ENCODE assay signal across 12 mouse cellular contexts in genomic region chr2:25177076-25177475, GRCm38 (mm10). TPM values are rescaled to one million over a fixed set of nuclear protein-coding genes. Genes with fewer than 3 reads are reported as not detected.
DNase-seq lines count a peak whose midpoint lies in the region; ATAC-seq and TF ChIP-seq lines count a peak whose summit lies in the region.
"Had no signal": no experiment of that assay in that cellular context is flagged by ENCODE, and none has a peak within 500 bp of the region (broad histone marks: within the 10 kb centered on the region; RNA-seq: fewer than 3 reads in every experiment).

No protein-coding gene starts in this region.

- H3K36me3 ChIP-seq in liver, adult 2 months (ENCODE audit: control insufficient read depth, insufficient read depth, low read length), result no peaks in the 10 kb centered on the region
- no peaks in the 10 kb centered on the region for H3K36me3 ChIP-seq in liver, postnatal 0 days (replicated peaks; ENCODE audit: insufficient read depth, low read length)
- no peaks in the 10 kb centered on the region for H3K36me3 ChIP-seq in forebrain, embryonic 13.5 days (ENCODE audit: poor library complexity, severe bottlenecking)
- H3K36me3 ChIP-seq in intestine, embryonic 15.5 days, result no peaks in the 10 kb centered on the region
- H3K36me3 ChIP-seq in neural tube, embryonic 15.5 days, result no peaks in the 10 kb centered on the region
- H3K36me3 ChIP-seq: G1E had no signal

- no peak for TF ChIP-seq CTCF in liver, adult 2 months (IDR thresholded peaks at IDR 0.05; ENCODE audit: low read depth, low read length)
- TF ChIP-seq CTCF in liver, postnatal 0 days (IDR thresholded peaks at IDR 0.05; ENCODE audit: low read depth), result no peak

- H3K4me1 ChIP-seq in liver, adult 2 months (ENCODE audit: control insufficient read depth, insufficient read depth, low read length), result no peaks in the 10 kb centered on the region
- peaks cover 44% of the 10 kb centered on the region for H3K4me1 ChIP-seq in liver, postnatal 0 days (ENCODE audit: insufficient read depth)
- H3K4me1 ChIP-seq in forebrain, embryonic 13.5 days, result peaks cover 67% of the 10 kb centered on the region
- peaks cover 75% of the 10 kb centered on the region for H3K4me1 ChIP-seq in intestine, embryonic 15.5 days (replicated peaks)
- H3K4me1 ChIP-seq in neural tube, embryonic 15.5 days, result peaks cover 58% of the 10 kb centered on the region

- peak overlapping the region; percentile 45 for H3K27ac ChIP-seq in liver, adult 2 months (replicated peaks; ENCODE audit: insufficient read depth, low read depth, low read length)
- H3K27ac ChIP-seq in liver, postnatal 0 days (ENCODE audit: low read depth), result no peak overlapping the region
- H3K27ac ChIP-seq in forebrain, embryonic 13.5 days, result peak overlapping the region; percentile 85
- peak overlapping the region; percentile 66 for H3K27ac ChIP-seq in intestine, embryonic 15.5 days
- H3K27ac ChIP-seq in neural tube, embryonic 15.5 days (replicated peaks), result peak overlapping the region; percentile 80

- no peaks in the 10 kb centered on the region for H3K79me2 ChIP-seq in liver, adult 2 months (ENCODE audit: control insufficient read depth, insufficient read depth, low read length)

- no peak overlapping the region for H3K9ac ChIP-seq in liver, adult 2 months (ENCODE audit: low read depth, low read length)
- H3K9ac ChIP-seq in liver, postnatal 0 days (replicated peaks), result no peak overlapping the region
- peak overlapping the region; percentile 51 for H3K9ac ChIP-seq in forebrain, embryonic 13.5 days
- no peak overlapping the region for H3K9ac ChIP-seq in intestine, embryonic 15.5 days
- 0 out of 2 replicates have a peak overlapping the region, but pooled peaks have one; percentile 8 for H3K9ac ChIP-seq in neural tube, embryonic 15.5 days (replicated peaks)

- no peak for DNase-seq in liver, adult 2 months (ENCODE audit: extremely low read depth, low read depth, low spot score)
- DNase-seq in liver, postnatal 0 days, result no peak
- no peak for DNase-seq in spleen, postnatal 36 days (ENCODE audit: low spot score in 2 of 2)
- no peak for DNase-seq in adrenal gland, postnatal 36 days
- DNase-seq: thymus, postnatal 25 days had no signal

- no peak overlapping the region for H3K4me3 ChIP-seq in liver, adult 2 months (ENCODE audit: insufficient read depth, low read depth, low read length)
- H3K4me3 ChIP-seq in liver, postnatal 0 days (ENCODE audit: low read depth, low read length), result no peak overlapping the region
- 0 out of 2 replicates have a peak overlapping the region, but pooled peaks have one; percentile 13 for H3K4me3 ChIP-seq in forebrain, embryonic 13.5 days
- 0 out of 2 replicates have a peak overlapping the region, but pooled peaks have one; percentile 12 for H3K4me3 ChIP-seq in intestine, embryonic 15.5 days (replicated peaks)
- H3K4me3 ChIP-seq in neural tube, embryonic 15.5 days (replicated peaks), result peak overlapping the region; percentile 12; the same call in 1 of the 2 replicates

- no peak for TF ChIP-seq POLR2A in liver, adult 2 months (IDR thresholded peaks at IDR 0.05; ENCODE audit: extremely low read depth, insufficient read depth, low read length)

- no peaks in the 10 kb centered on the region for H3K9me3 ChIP-seq in liver, postnatal 0 days (ENCODE audit: low read length)
- H3K9me3 ChIP-seq in forebrain, embryonic 13.5 days (replicated peaks), result no peaks in the 10 kb centered on the region
- H3K9me3 ChIP-seq in intestine, embryonic 15.5 days, result no peaks in the 10 kb centered on the region
- no peaks in the 10 kb centered on the region for H3K9me3 ChIP-seq in neural tube, embryonic 15.5 days (replicated peaks)

- 76% methylated on average over 4 of the region's 4 CpGs for WGBS in liver, adult 2 months
- 59% methylated on average over 4 of the region's 4 CpGs for WGBS in liver, postnatal 0 days (ENCODE audit: insufficient replicate concordance)
- WGBS in forebrain, embryonic 13.5 days, result 17% methylated on average over 4 of the region's 4 CpGs
- WGBS in intestine, embryonic 15.5 days, result 46% methylated on average over 4 of the region's 4 CpGs
- whole genome bisulfite sequencing in neural tube, embryonic 15.5 days, result 26% methylated on average over 4 of the region's 4 CpGs

- peaks cover 5% of the 10 kb centered on the region for H3K27me3 ChIP-seq in liver, adult 2 months (ENCODE audit: control insufficient read depth, insufficient read depth, low read length)
- H3K27me3 ChIP-seq in liver, postnatal 0 days (ENCODE audit: insufficient read depth, low read length), result peaks cover 28% of the 10 kb centered on the region
- no peaks in the 10 kb centered on the region for H3K27me3 ChIP-seq in forebrain, embryonic 13.5 days
- peaks cover 27% of the 10 kb centered on the region for H3K27me3 ChIP-seq in intestine, embryonic 15.5 days (replicated peaks)
- no peaks in the 10 kb centered on the region; the same call in 1 of the 2 replicates for H3K27me3 ChIP-seq in neural tube, embryonic 15.5 days (replicated peaks)

- no peak for TF ChIP-seq EP300 in liver, postnatal 0 days (IDR thresholded peaks at IDR 0.05; ENCODE audit: low read depth)

- no peak for ATAC-seq in liver, postnatal 0 days
- ATAC-seq in forebrain, embryonic 13.5 days, result no peak
- ATAC-seq in intestine, embryonic 15.5 days, result no peak
- ATAC-seq in neural tube, embryonic 15.5 days (ENCODE audit: low FRiP score), result no peak
- ATAC-seq in activated CD4-positive, CD25-positive, alpha-beta regulatory T cell, adult 4 months, result no peak

- no peak overlapping the region for H3K4me2 ChIP-seq in liver, postnatal 0 days (ENCODE audit: low read depth, low read length)
- H3K4me2 ChIP-seq in forebrain, embryonic 13.5 days, result peak overlapping the region; percentile 53
- H3K4me2 ChIP-seq in intestine, embryonic 15.5 days (replicated peaks), result peak overlapping the region; percentile 37
- peak overlapping the region; percentile 32 for H3K4me2 ChIP-seq in neural tube, embryonic 15.5 days

RNA-seq across cellular contexts. Expression of gene Nrarp, which starts 3.5 kb away (rescaled TPM):
- total RNA-seq in liver, adult 2 months (2014; rRNA removed), result 0.74 and 2.1 TPM in 2 replicates
- 1.5 and 1.6 TPM in 2 replicates for polyA plus RNA-seq in liver, adult 2 months (2012; rRNA removed)
- polyA plus RNA-seq in liver, postnatal 0 days (2015; fragmentation: Nextera tagmentation; extraction: Ambion mirVana), result 1.3 and 1.7 TPM in 2 replicates
- polyA plus RNA-seq in forebrain, embryonic 13.5 days (2015; fragmentation: Nextera tagmentation; extraction: Ambion mirVana), result 29.2 and 30.8 TPM in 2 replicates
- 14.3 and 19.3 TPM in 2 replicates for polyA plus RNA-seq in intestine, embryonic 15.5 days (2015; fragmentation: Nextera tagmentation; extraction: Ambion mirVana)
- polyA plus RNA-seq in neural tube, embryonic 15.5 days (2015; fragmentation: Nextera tagmentation; extraction: Ambion mirVana), result 15.0 and 16.8 TPM in 2 replicates
- 1 to 10 TPM in 1 of 2 experiments, under 1 TPM in 1; 0.61 to 1.2 TPM for polyA plus RNA-seq in activated CD4-positive, CD25-positive, alpha-beta regulatory T cell, adult 4 months (2017; shearing (Covaris generic))
- total RNA-seq in adrenal gland, postnatal 36 days (2021), result 1 to 10 TPM; 2.1 to 2.3 TPM
- polyA plus RNA-seq: G1E had no signal

RNA-seq across cellular contexts. Expression of gene Tor4a, which starts 19.6 kb away (rescaled TPM):
- 4.6 TPM in 2 replicates for total RNA-seq in liver, adult 2 months (2014; rRNA removed)
- polyA plus RNA-seq in liver, adult 2 months (2012; rRNA removed), result 4.3 and 7.0 TPM in 2 replicates
- 5.4 and 6.0 TPM in 2 replicates for polyA plus RNA-seq in liver, postnatal 0 days (2015; fragmentation: Nextera tagmentation; extraction: Ambion mirVana)
- polyA plus RNA-seq in forebrain, embryonic 13.5 days (2015; fragmentation: Nextera tagmentation; extraction: Ambion mirVana), result 0.66 and 0.78 TPM in 2 replicates
- polyA plus RNA-seq in intestine, embryonic 15.5 days (2015; fragmentation: Nextera tagmentation; extraction: Ambion mirVana), result 16.4 and 18.5 TPM in 2 replicates
- 1.6 and 5.9 TPM in 2 replicates for polyA plus RNA-seq in neural tube, embryonic 15.5 days (2015; fragmentation: Nextera tagmentation; extraction: Ambion mirVana)
- 10 to 100 TPM; 51.4 to 89.5 TPM for polyA plus RNA-seq in activated CD4-positive, CD25-positive, alpha-beta regulatory T cell, adult 4 months (2017; shearing (Covaris generic))
- 10 to 100 TPM; 14.0 to 24.8 TPM for total RNA-seq in adrenal gland, postnatal 36 days (2021)

RNA-seq across cellular contexts. Expression of gene Nelfb, which starts 34.2 kb away (rescaled TPM):
- total RNA-seq in liver, adult 2 months (2014; rRNA removed), result 18.4 and 19.1 TPM in 2 replicates
- polyA plus RNA-seq in liver, adult 2 months (2012; rRNA removed), result 22.4 and 27.5 TPM in 2 replicates
- polyA plus RNA-seq in liver, postnatal 0 days (2015; fragmentation: Nextera tagmentation; extraction: Ambion mirVana), result 19.3 and 22.3 TPM in 2 replicates
- polyA plus RNA-seq in forebrain, embryonic 13.5 days (2015; fragmentation: Nextera tagmentation; extraction: Ambion mirVana), result 95.4 and 104 TPM in 2 replicates
- 94.8 and 106 TPM in 2 replicates for polyA plus RNA-seq in intestine, embryonic 15.5 days (2015; fragmentation: Nextera tagmentation; extraction: Ambion mirVana)
- 101 and 105 TPM in 2 replicates for polyA plus RNA-seq in neural tube, embryonic 15.5 days (2015; fragmentation: Nextera tagmentation; extraction: Ambion mirVana)
- 10 to 100 TPM; 41.1 to 49.1 TPM for polyA plus RNA-seq in activated CD4-positive, CD25-positive, alpha-beta regulatory T cell, adult 4 months (2017; shearing (Covaris generic))
- total RNA-seq in adrenal gland, postnatal 36 days (2021), result 10 to 100 TPM; 54.8 to 57.2 TPM

RNA-seq across cellular contexts. Expression of gene Stpg3, which starts 37.4 kb away (rescaled TPM):
- not detected in 2 replicates for total RNA-seq in liver, adult 2 months (2014; rRNA removed)
- not detected in 2 replicates for polyA plus RNA-seq in liver, adult 2 months (2012; rRNA removed)
- polyA plus RNA-seq in liver, postnatal 0 days (2015; fragmentation: Nextera tagmentation; extraction: Ambion mirVana), result not detected in 2 replicates
- polyA plus RNA-seq in forebrain, embryonic 13.5 days (2015; fragmentation: Nextera tagmentation; extraction: Ambion mirVana), result not detected in 2 replicates
- polyA plus RNA-seq in intestine, embryonic 15.5 days (2015; fragmentation: Nextera tagmentation; extraction: Ambion mirVana), result not detected in 2 replicates
- not detected in 2 replicates for polyA plus RNA-seq in neural tube, embryonic 15.5 days (2015; fragmentation: Nextera tagmentation; extraction: Ambion mirVana)
- polyA plus RNA-seq in activated CD4-positive, CD25-positive, alpha-beta regulatory T cell, adult 4 months (2017; shearing (Covaris generic)), result not detected
- total RNA-seq in adrenal gland, postnatal 36 days (2021), result not detected
- total RNA-seq: G1E had no signal
- polyA plus RNA-seq: brain, embryonic 14.5 days; G1E; large intestine, adult 2 months had no signal

RNA-seq across cellular contexts. Expression of gene Fam166a, which starts 41.5 kb away (rescaled TPM):
- not detected in 2 replicates for total RNA-seq in liver, adult 2 months (2014; rRNA removed)
- polyA plus RNA-seq in liver, adult 2 months (2012; rRNA removed), result 0.07 TPM in 1 of 2 replicates, not detected in the other
- not detected in 2 replicates for polyA plus RNA-seq in liver, postnatal 0 days (2015; fragmentation: Nextera tagmentation; extraction: Ambion mirVana)
- 0.21 TPM in 1 of 2 replicates, not detected in the other for polyA plus RNA-seq in forebrain, embryonic 13.5 days (2015; fragmentation: Nextera tagmentation; extraction: Ambion mirVana)
- polyA plus RNA-seq in intestine, embryonic 15.5 days (2015; fragmentation: Nextera tagmentation; extraction: Ambion mirVana), result not detected in 2 replicates
- polyA plus RNA-seq in neural tube, embryonic 15.5 days (2015; fragmentation: Nextera tagmentation; extraction: Ambion mirVana), result not detected in 2 replicates
- polyA plus RNA-seq in activated CD4-positive, CD25-positive, alpha-beta regulatory T cell, adult 4 months (2017; shearing (Covaris generic)), result not detected
- total RNA-seq in adrenal gland, postnatal 36 days (2021), result not detected
- total RNA-seq: G1E had no signal
- polyA plus RNA-seq: G1E; large intestine, adult 2 months had no signal

Comparison
In these comparisons a context has a peak if more than half of its experiments do, and no peak if none do; other contexts are left out.
1. H3K4me3 ChIP-seq: peak in forebrain, embryonic 13.5 days (single experiment), intestine, embryonic 15.5 days (single experiment) and neural tube, embryonic 15.5 days (single experiment); none in liver, adult 2 months (single experiment) and liver, postnatal 0 days (single experiment).
2. H3K9ac ChIP-seq: peak in forebrain, embryonic 13.5 days (single experiment) and neural tube, embryonic 15.5 days (single experiment); none in liver, adult 2 months (single experiment), liver, postnatal 0 days (single experiment) and intestine, embryonic 15.5 days (single experiment).